Mouse (Mus musculus) neutrophil, adult 59 days (primary cell): Measurements from ENCODE around the gene Ranbp2. TPM values are rescaled to one million over a fixed set of nuclear protein-coding genes. Genes with fewer than 3 reads are reported as not detected.

Source experiments
- total RNA-seq, 2 experiments: library from RNA; stranded (reverse); gene quantifications; 1 replicate in 1 of 2; 2 replicates in 1 of 2; pipeline ENCODE4 v1.2.4; 2023

The Ranbp2 gene
- 10 to 100 TPM; 92.5 to 94.3 TPM for total RNA-seq

GRCm38 (mm10) chr10:58446384-58447279, at the start of gene Ranbp2:
Gene Ranbp2, plus strand, starts transcription at chr10:58446920.

DNA sequence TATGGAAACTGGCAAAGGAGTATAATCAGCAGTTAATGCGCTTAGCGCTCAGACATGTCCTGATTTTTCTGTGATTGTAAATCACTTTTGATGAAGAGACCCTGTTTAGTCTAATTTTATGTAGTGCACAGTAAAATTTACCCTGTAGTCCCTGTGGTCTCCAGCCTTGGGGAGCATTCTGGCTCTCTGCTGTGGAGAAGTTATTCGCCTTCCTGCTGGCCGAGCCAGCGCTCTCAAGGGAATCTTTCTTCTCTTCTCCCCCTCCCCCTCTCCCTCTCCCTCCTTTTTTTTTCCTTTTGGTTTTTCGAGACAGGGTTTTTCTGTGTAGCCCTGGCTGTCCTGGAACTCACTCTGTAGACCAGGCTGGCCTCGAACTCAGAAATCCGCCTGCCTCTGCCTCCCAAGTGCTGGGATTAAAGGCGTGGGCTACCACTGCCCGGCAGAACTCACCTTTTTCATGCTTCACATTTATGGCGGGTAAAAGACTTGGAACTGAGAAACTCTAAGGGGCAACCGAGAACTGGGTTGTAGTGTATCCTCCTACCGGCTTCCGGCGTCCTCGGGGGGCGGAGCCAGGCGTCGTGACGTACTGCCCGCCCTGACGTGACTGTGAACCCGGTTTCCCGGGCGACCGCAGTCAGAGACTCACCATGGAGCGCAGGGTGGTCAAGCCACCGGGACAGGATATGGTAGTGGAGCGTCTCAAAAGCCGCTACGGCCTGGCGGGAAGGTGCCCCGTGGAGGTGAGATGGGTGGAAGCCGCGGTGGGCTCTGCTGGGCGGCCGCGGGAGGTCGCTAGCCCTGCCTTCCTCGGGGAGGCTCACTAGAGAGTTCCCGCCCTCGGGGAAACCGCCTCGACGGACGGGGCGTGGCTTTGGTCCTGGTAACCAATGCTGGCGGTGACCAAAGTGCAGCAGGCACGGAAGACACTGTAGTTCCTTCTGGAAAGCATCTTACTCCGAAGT, 50.9 kb downstream of the Ranbp2 start, which contains the start of gene Ccdc138:
Gene Ccdc138 (plus strand): TSS at position 629 of the 965 bp plus-strand sequence.

Other genes with a start within 250 kb of the Ranbp2 start
- gene AW822073, start 222.0 kb upstream of the Ranbp2 start, total RNA-seq = not detected
- gene Duxf3, start 214.2 kb upstream of the Ranbp2 start, total RNA-seq = not detected
- not detected for gene Gm4981, start 210.2 kb upstream of the Ranbp2 start, total RNA-seq
- 10 to 100 TPM; 24.5 to 25.9 TPM for gene Gcc2, start 191.4 kb upstream of the Ranbp2 start, total RNA-seq
- gene Lims1, start 123.5 kb upstream of the Ranbp2 start, total RNA-seq = 100 to 1,000 TPM; 197 to 199 TPM
- gene Ccdc138, start 51.0 kb downstream of the Ranbp2 start, total RNA-seq = 1 to 10 TPM; 3.7 to 4.0 TPM
- not detected for gene Edar, start 228.7 kb downstream of the Ranbp2 start, total RNA-seq